Mouse (Mus musculus): ENCODE data around the gene Slc28a1. TPM values are rescaled to one million over a fixed set of nuclear protein-coding genes. Genes with fewer than 3 reads are reported as not detected.
"Not testable (repeated sequence)": the region's sequence is repeated elsewhere in the genome, so short reads cannot be mapped to it uniquely, and the experiment has no call there.

The Slc28a1 gene
- polyA plus RNA-seq, 1 experiment from 2014 or later = 0.51 TPM

DNA sequence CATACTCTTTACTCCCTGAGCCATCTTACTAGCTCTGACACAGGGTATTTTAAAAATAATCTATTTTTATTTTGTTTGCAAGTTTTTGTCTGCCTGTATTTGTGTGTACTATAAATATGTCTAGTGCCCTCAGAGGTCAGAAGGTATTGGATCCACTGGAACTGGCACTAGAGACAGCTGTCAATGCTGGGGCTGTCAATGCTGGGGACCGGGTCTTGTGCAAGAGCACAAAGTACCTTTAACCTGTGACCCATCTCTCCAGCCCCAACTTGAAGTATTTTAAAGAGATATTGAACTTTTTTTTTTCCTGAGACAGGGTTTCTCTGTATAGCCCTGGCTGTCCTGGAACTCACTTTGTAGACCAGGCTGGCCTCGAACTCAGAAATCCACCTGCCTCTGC is 59.3 kb downstream of the Slc28a1 start:
- H3K27me3 ChIP-seq (replicated peaks) = no peaks in the 10 kb centered on the region; the same call in 1 of the 2 replicates
- no peak overlapping the region for H3K27ac ChIP-seq
- no peak overlapping the region for H3K4me3 ChIP-seq
- H3K36me3 ChIP-seq = no peaks in the 10 kb centered on the region
- H3K9me3 ChIP-seq (replicated peaks) = no peaks in the 10 kb centered on the region; the same call in 1 of the 2 replicates
- ATAC-seq = no peak
- no peak overlapping the region for H3K9ac ChIP-seq
- H3K4me2 ChIP-seq = no peak overlapping the region
- H3K4me1 ChIP-seq = 0 out of 2 replicates have a peak, but pooled peaks cover 6% of the 10 kb centered on the region
- 78% methylated on average over 2 of the region's 2 CpGs for WGBS (ENCODE audit: insufficient replicate concordance)

DNA sequence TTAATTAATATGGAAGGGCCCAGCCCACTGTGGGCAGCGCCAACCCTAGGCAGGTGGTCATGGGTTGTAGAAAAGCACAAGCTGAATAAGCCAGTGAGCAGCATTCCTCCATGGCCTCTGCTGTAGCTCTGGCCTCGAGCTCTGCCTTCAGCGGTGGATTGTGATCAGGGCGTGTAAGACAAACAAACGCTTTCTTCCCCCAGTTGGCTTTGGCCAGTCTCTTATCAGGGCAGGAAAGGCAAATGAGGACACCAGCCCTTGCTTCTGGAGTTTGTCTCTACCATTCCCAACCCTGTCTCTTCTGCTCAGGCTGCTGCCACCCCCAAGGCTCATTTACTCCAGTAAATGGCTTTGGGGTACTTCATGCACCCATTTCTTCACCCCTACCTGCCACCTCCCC is 60.1 kb downstream of the Slc28a1 start:
- no peak overlapping the region for H3K9ac ChIP-seq
- no peak for ATAC-seq
- no peak overlapping the region for H3K27ac ChIP-seq
- H3K4me2 ChIP-seq = no peak overlapping the region
- H3K4me1 ChIP-seq = peaks cover 11% of the 10 kb centered on the region; the same call in 1 of the 2 replicates
- no peak overlapping the region for H3K4me3 ChIP-seq
- no peaks in the 10 kb centered on the region; the same call in 1 of the 2 replicates for H3K9me3 ChIP-seq (replicated peaks)
- H3K36me3 ChIP-seq = no peaks in the 10 kb centered on the region
- no peaks in the 10 kb centered on the region; the same call in 1 of the 2 replicates for H3K27me3 ChIP-seq (replicated peaks)
- WGBS (ENCODE audit: insufficient replicate concordance) = 46% methylated on average over 5 of the region's 5 CpGs

DNA sequence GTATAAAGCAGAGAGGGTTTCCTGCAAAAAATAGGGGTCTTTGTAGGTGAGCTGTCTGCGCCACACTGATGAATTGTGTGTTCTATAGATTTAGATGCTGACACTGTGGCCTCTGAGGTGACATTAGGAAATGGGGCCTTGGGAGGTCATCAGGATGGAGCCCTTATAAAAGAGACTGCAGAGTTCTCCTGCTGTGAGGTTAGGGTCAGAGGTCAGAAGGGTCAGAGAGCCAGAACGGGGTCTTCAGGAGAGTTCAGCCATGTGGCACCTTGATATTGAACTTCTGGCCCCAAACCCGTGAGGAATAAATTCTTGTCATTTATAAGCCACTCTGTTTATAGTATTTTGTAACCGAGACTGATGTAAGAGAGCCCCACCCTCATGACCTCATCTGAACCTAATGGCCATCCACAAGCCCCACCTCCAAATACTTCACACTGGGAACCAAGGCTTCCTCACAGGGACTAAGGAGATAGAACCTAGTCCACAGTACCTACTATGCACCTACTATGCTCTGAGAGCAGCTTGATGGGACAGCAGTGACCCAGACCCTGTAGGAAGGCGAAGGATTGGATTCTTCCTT is 61.7 kb downstream of the Slc28a1 start:
- Histone ChIP-seq H3K9me3 (replicated peaks) (no peaks in the 10 kb centered on the region; the same call in 1 of the 2 replicates), H3K36me3 (no peaks in the 10 kb centered on the region)

DNA sequence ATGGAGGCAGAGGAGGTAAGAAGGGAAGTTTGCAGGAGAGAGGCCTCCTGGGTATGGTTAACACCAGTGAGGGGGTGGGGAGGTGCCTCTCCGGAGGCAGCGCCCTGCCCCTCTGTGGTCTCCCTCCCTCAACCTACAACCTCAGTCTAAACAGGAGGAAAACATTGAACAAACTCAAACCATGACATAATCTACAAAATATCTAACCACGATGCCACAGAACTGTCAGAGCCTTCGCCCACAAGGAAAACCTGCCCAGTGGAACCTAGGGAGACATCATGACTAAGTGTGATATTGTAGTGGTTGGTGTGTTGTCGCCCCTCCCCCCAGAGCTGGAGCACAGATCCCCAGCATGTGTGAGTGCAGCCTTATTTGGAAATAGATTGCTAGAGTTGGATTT is 64.9 kb downstream of the Slc28a1 start:
- no peak overlapping the region for H3K4me3 ChIP-seq
- no peak overlapping the region for H3K4me2 ChIP-seq
- no peak for ATAC-seq
- no peaks in the 10 kb centered on the region for H3K27me3 ChIP-seq (replicated peaks)
- 24% methylated on average over 5 of the region's 5 CpGs for WGBS (ENCODE audit: insufficient replicate concordance)
- H3K9me3 ChIP-seq (replicated peaks) = no peaks in the 10 kb centered on the region
- no peaks in the 10 kb centered on the region for H3K36me3 ChIP-seq
- no peak overlapping the region for H3K27ac ChIP-seq
- peaks cover 11% of the 10 kb centered on the region; the same call in 1 of the 2 replicates for H3K4me1 ChIP-seq
- H3K9ac ChIP-seq = no peak overlapping the region

More for the DNA sequence above, 61.7 kb downstream of the Slc28a1 start:
- 53% methylated on average over 5 of the region's 5 CpGs for WGBS (ENCODE audit: insufficient replicate concordance)
- no peak for ATAC-seq
- Histone ChIP-seq H3K9ac (no peak overlapping the region), H3K27me3 (replicated peaks) (no peaks in the 10 kb centered on the region), H3K4me2 (no peak overlapping the region), H3K27ac (no peak overlapping the region), H3K4me1 (peaks cover 11% of the 10 kb centered on the region; the same call in 1 of the 2 replicates), H3K4me3 (no peak overlapping the region)

DNA sequence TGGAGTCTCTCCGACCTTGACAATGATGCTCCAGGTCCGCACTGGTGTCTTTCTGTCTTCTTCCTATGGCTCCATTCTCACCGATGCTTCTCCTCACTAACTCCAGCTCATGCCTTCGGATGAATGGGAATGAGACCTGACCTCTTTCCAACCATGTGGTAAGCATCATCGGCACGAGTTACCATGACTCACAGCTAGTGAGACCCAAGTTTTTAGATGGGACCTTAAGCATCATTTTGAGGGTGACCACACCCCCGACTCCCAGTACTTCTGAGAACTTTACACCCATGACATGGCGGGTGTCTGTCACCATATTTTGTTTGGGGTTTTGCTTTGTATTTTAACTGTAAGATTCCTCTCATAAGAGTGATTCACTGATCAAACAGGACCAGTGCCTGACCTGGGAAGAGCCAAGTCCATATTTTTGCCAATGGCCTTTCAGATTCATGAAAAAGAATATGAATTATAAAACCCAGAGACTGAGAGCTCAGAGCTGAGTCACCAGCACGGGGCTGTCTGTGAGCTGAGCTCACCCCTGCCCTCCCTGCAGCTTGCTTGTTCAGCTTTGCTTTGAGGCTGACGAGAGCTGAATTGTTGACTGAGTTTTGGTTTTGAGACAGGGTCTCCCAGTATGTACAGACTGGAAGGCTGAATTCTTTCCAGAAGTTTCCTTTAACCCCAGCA is 68.0 kb downstream of the Slc28a1 start:
- Histone ChIP-seq H3K9me3 (replicated peaks) (no peaks in the 10 kb centered on the region), H3K9ac (no peak overlapping the region), H3K27ac (no peak overlapping the region), H3K4me1 (peaks cover 5% of the 10 kb centered on the region; the same call in 1 of the 2 replicates), H3K4me3 (no peak overlapping the region), H3K4me2 (no peak overlapping the region), H3K36me3 (no peaks in the 10 kb centered on the region), H3K27me3 (replicated peaks) (no peaks in the 10 kb centered on the region)
- 66% methylated on average over 10 of the region's 10 CpGs for WGBS (ENCODE audit: insufficient replicate concordance)
- no peak for ATAC-seq

DNA sequence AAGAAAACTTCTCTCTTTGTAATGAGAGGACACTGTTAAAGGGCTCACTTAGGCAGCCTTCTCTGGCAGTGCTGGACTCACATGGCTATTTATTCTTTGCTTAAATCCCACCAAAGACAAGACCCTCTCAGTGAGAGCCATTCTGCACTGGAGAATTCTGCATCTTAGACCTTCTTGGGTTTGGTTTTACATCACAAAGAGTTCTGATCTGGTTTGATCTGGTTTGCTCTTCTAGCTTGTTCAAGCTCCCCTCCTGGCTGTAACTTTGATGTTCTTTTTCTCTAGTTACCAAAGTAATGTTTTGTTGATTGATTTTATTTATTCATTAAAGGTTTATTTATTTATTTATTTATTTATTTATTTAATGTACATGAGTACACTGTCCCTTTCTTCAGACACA is 68.6 kb downstream of the Slc28a1 start:
- no peak overlapping the region for H3K27ac ChIP-seq
- H3K4me2 ChIP-seq = no peak overlapping the region
- H3K4me1 ChIP-seq = peaks cover 5% of the 10 kb centered on the region; the same call in 1 of the 2 replicates
- no peak for ATAC-seq
- H3K9ac ChIP-seq = no peak overlapping the region
- H3K4me3 ChIP-seq = no peak overlapping the region
- no peaks in the 10 kb centered on the region for H3K36me3 ChIP-seq
- H3K27me3 ChIP-seq (replicated peaks) = no peaks in the 10 kb centered on the region
- no peaks in the 10 kb centered on the region for H3K9me3 ChIP-seq (replicated peaks)

DNA sequence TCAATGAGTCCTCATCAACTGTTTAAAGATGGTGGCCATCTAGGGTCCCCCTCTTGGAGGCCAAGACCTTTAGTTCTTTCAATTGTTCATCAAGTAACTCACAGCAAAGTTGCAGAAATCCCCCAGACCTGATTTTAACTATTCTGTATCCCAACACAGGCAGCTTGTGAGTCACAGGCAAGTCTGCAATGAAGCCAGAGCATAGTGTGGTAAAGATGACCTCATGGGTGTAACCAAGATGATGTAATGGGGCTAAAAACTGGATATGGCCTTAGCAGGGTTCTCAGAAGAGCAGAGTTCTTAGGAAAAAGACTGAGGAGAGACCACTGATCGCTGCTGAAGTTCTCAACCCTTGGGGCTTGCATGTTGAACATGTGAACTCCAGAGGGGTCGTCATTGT is 69.5 kb downstream of the Slc28a1 start:
- no peak for ATAC-seq
- Histone ChIP-seq H3K27ac (no peak overlapping the region), H3K4me2 (no peak overlapping the region), H3K36me3 (no peaks in the 10 kb centered on the region), H3K9me3 (replicated peaks) (no peaks in the 10 kb centered on the region), H3K4me1 (peaks cover 5% of the 10 kb centered on the region; the same call in 1 of the 2 replicates), H3K4me3 (no peak overlapping the region), H3K27me3 (replicated peaks) (no peaks in the 10 kb centered on the region), H3K9ac (no peak overlapping the region)
- 55% methylated on average over 2 of the region's 2 CpGs for WGBS (ENCODE audit: insufficient replicate concordance)

DNA sequence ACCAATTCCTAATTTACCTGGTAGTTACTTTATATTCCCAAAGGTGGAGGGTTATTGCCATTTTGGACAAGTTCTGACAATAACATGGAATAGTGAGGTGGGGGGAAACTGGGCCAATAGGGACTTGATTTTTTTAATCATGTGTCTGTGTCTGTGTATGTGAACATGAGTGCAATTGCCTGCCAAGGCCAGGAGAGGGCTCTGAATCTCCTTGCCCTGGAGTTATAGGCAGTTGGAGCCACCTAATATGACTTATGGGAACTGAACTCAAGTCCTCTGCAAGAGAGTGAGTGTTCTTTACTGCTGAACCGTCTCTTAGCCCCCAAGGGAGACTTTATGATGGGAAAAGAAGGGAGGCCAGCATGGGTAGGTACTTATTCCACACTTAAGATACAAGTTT is 70.1 kb downstream of the Slc28a1 start:
- no peak overlapping the region for H3K9ac ChIP-seq
- 70% methylated on average over 1 of the region's 1 CpGs for WGBS (ENCODE audit: insufficient replicate concordance)
- H3K4me1 ChIP-seq = no peaks in the 10 kb centered on the region
- no peak overlapping the region for H3K4me2 ChIP-seq
- H3K27ac ChIP-seq = no peak overlapping the region
- ATAC-seq = no peak
- H3K36me3 ChIP-seq = no peaks in the 10 kb centered on the region
- no peaks in the 10 kb centered on the region for H3K9me3 ChIP-seq (replicated peaks)
- H3K27me3 ChIP-seq (replicated peaks) = no peaks in the 10 kb centered on the region
- no peak overlapping the region for H3K4me3 ChIP-seq

DNA sequence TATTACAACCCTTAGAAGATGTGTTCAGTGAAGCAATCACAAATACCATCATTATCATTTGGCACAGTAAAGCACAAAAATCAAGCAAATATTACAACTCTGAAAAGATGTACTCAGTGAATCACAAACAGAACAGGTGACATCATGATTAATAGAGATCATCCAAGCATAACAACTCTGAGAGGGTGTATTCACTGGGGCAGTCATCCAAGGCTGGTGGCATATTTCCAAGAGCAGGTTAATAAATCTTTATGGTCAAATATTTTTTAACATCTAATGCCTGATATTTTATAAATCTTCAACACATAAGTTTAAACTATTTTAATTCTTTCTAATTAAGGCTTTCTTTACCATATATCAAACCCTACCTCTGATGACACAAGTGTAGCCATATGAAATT is 71.4 kb downstream of the Slc28a1 start:
- ATAC-seq; H3K27ac ChIP-seq; H3K9ac ChIP-seq; H3K4me2 ChIP-seq; H3K4me1 ChIP-seq; H3K27me3 ChIP-seq (replicated peaks); H3K36me3 ChIP-seq; H3K9me3 ChIP-seq (replicated peaks); H3K4me3 ChIP-seq: not testable (repeated sequence)

DNA sequence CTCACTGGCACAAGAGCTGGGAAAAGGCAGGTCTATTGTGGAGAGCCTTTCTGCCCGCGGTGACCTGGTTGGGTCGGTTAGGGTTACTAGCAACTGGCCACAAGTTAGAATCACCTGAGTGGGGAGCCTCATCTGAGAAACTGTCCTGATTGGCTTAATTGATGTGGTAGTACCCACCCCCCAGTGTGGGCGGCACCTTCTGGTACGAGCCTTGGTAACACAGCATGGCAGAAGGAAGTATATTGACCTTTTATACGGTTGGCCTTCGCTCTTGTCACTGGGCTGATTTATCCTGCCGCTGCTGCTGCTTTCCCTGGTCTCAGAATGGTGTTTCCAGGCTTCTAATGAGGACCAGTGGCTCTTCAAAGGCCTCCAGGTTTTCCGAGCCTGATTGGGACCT is 74.6 kb downstream of the Slc28a1 start:
- WGBS (ENCODE audit: insufficient replicate concordance) = 55% methylated on average over 9 of the region's 9 CpGs
- Histone ChIP-seq H3K27ac (no peak overlapping the region), H3K27me3 (replicated peaks) (no peaks in the 10 kb centered on the region), H3K4me3 (no peak overlapping the region), H3K9ac (no peak overlapping the region), H3K4me2 (no peak overlapping the region), H3K9me3 (replicated peaks) (no peaks in the 10 kb centered on the region), H3K4me1 (no peaks in the 10 kb centered on the region), H3K36me3 (no peaks in the 10 kb centered on the region)
- ATAC-seq = no peak

DNA sequence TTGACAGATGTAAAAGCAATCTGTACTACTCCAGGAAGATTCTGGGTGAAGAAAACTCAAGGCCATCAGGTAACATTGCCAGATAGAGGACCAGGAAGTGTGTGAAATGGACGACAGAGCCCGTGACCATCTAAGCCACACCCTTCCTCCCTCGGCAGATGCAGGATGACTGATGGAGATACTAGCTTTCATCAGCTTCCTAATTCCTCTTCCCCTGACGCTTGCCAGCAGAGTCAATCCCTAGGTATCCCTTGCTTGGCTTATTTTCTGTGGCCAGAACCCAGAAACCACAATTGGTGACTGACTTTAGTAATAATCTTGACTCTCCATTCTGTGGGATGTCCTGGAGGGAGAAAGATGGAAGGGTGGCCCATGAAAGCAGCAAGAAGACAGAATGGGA is 80.9 kb downstream of the Slc28a1 start:
- no peak overlapping the region for H3K4me3 ChIP-seq
- H3K36me3 ChIP-seq = no peaks in the 10 kb centered on the region
- H3K4me2 ChIP-seq = no peak overlapping the region
- no peak for ATAC-seq
- no peaks in the 10 kb centered on the region for H3K27me3 ChIP-seq (replicated peaks)
- no peaks in the 10 kb centered on the region; the same call in 1 of the 2 replicates for H3K4me1 ChIP-seq
- no peak overlapping the region for H3K9ac ChIP-seq
- WGBS (ENCODE audit: insufficient replicate concordance) = 11% methylated on average over 4 of the region's 4 CpGs
- no peaks in the 10 kb centered on the region for H3K9me3 ChIP-seq (replicated peaks)
- H3K27ac ChIP-seq = no peak overlapping the region

DNA sequence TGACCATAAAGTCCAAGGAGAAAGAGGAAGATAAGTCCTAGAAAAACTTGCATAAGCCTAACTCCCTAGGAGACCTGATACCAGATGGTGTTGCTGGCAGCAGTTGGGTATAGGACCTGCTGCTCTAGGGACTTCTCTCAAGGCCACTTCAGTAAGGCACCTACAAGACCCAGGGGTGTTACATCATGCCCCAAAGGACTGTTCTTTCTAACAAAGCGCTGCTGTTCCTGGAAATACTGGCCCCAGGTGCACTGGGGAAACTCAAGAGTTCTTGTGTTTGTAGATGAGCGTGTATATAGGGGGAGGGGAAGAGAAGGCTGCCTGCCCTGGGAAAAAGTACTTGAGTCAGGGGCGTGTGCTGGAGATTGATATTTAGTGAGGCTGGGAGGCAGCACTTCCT is 82.2 kb downstream of the Slc28a1 start:
- Histone ChIP-seq H3K36me3 (no peaks in the 10 kb centered on the region), H3K27me3 (replicated peaks) (no peaks in the 10 kb centered on the region), H3K9ac (no peak overlapping the region), H3K4me1 (no peaks in the 10 kb centered on the region; the same call in 1 of the 2 replicates), H3K27ac (no peak overlapping the region), H3K9me3 (replicated peaks) (no peaks in the 10 kb centered on the region), H3K4me3 (no peak overlapping the region), H3K4me2 (no peak overlapping the region)
- 49% methylated on average over 3 of the region's 3 CpGs for WGBS (ENCODE audit: insufficient replicate concordance)
- ATAC-seq = no peak
